Mouse (Mus musculus) liver, embryonic 11.5 days (tissue): Measurements from ENCODE around the gene Pcnx3. TPM values are rescaled to one million over a fixed set of nuclear protein-coding genes. Genes with fewer than 3 reads are reported as not detected.

Experiments used
- ATAC-seq: fragments of 200-750 bp; cut with Nextera tagmentation; replicated peaks from 2 replicates; pipeline ENCODE4 v1.8.0; 2017; ENCODE audit warnings: moderate number of reproducible peaks, mild to moderate bottlenecking, moderate TSS enrichment, moderate library complexity; ENCODE audit not compliant: low FRiP score
- DNase-seq: peaks from one replicate; pipeline ENCODE4 v3.0.0-alpha.2; 2017; ENCODE audit warnings: low spot score
- H3K27ac ChIP-seq: fragments of 300-500 bp; sonication (generic); 2 replicates; pipeline ENCODE4 v1.5.1; 2014; ENCODE audit warnings: mild to moderate bottlenecking, low read depth, low read length, control low read depth
- H3K27me3 ChIP-seq: fragments of 300-500 bp; sonication (generic); replicated peaks from 2 replicates; pipeline ENCODE4 v1.6.1; 2014; ENCODE audit warnings: low read length, mixed read lengths; ENCODE audit not compliant: control insufficient read depth, insufficient read depth
- H3K36me3 ChIP-seq: fragments of 300-500 bp; sonication (generic); 2 replicates; pipeline ENCODE4 v1.6.1; 2014; ENCODE audit warnings: mild to moderate bottlenecking, low read length, moderate library complexity, mixed read lengths; ENCODE audit not compliant: control insufficient read depth, insufficient read depth
- H3K4me1 ChIP-seq: fragments of 300-500 bp; sonication (generic); replicated peaks from 2 replicates; pipeline ENCODE4 v1.6.1; 2014; ENCODE audit warnings: low read length, mixed read lengths; ENCODE audit not compliant: control insufficient read depth, insufficient read depth
- H3K4me2 ChIP-seq: fragments of 300-500 bp; sonication (generic); 2 replicates; pipeline ENCODE4 v1.6.1; 2014; ENCODE audit warnings: mild to moderate bottlenecking, control low read depth, moderate library complexity
- H3K4me3 ChIP-seq: fragments of 300-500 bp; sonication (generic); 2 replicates; pipeline ENCODE4 v1.5.1; 2014; ENCODE audit warnings: low read depth, low read length, control low read depth
- H3K9ac ChIP-seq: fragments of 300-500 bp; sonication (generic); 2 replicates; pipeline ENCODE4 v1.6.1; 2014; ENCODE audit warnings: low read depth, low read length, control low read depth
- H3K9me3 ChIP-seq: fragments of 300-500 bp; sonication (generic); 2 replicates; pipeline ENCODE4 v1.6.1; 2016; ENCODE audit warnings: low read length, inconsistent platforms, mixed read lengths; ENCODE audit not compliant: control insufficient read depth
- WGBS: fragments of 180-500 bp; shearing (Covaris S2); extraction: QIAGEN DNeasy Blood & Tissue Kit; methylation state at CpG from one replicate; pipeline ENCODE4 v1.1.7; 2014; 5-methylcytosine and 5-hydroxymethylcytosine counted together
- polyA plus RNA-seq: library from polyadenylated mRNA; unstranded; fragments of >200 nt; fragmentation: Nextera tagmentation; extraction: Ambion mirVana; gene quantifications from 2 replicates; pipeline ENCODE4 v1.2.1, GENCODE M21; 2014

Gene Pcnx3
- polyA plus RNA-seq, 1 experiment from 2014 or later = 25.0 TPM

DNA sequence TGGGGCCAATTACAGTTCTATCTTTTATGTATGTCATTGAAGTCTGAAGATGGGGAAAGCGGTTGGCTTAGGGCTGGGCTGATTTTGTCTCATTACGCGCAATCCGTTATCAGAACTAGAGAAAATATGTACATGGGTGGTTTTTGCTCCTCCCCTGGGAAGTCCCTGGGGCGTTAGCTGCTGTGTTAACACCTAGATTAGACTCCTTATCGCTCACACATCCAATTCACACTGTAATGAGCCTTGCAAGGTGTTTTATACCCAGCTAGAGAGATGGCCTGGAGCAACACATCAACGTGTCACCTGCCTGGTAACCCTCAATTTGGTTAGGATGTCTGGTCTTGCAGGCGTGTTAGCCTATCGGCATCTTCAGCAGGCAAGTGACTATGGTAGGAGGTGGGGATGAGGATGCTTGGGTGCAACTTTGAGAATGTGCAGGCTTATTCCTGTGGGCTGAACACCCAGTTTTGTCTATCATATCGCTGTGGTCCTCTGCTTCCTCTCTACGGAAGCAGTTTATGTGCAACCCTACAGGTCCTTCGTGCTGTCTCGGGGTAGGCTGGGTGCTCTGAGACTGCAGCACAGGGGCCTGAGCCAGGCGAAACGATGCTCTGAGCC, 38.4 kb upstream of the Pcnx3 start:
- H3K27me3 ChIP-seq = no peaks in the 10 kb centered on the region
- peaks cover 79% of the 10 kb centered on the region for H3K4me1 ChIP-seq
- peak; percentile 45 for ATAC-seq
- peak overlapping the region; percentile 95 for H3K27ac ChIP-seq
- H3K36me3 ChIP-seq = peaks cover 11% of the 10 kb centered on the region
- H3K9ac ChIP-seq = peak overlapping the region; percentile 93
- 45% methylated on average over 15 of the region's 15 CpGs for WGBS
- DNase-seq = no peak
- H3K9me3 ChIP-seq = no peaks in the 10 kb centered on the region
- peak overlapping the region; percentile 94 for H3K4me2 ChIP-seq
- peak overlapping the region; percentile 83 for H3K4me3 ChIP-seq

- WGBS = 5% methylated on average over 49 of the region's 49 CpGs
These were observed 37.2 kb upstream of the Pcnx3 start, which contains the start of gene Ehbp1l1 for GRCm38 (mm10) chr19:5725767-5726515. TSS of gene Ehbp1l1 (minus strand) at chr19:5726317.

GRCm38 (mm10) chr19:5725029-5725707, 36.5 kb upstream of the Pcnx3 start:
- DNase-seq = no peak
- Histone ChIP-seq H3K9ac (peak overlapping the region; percentile 93), H3K9me3 (no peaks in the 10 kb centered on the region), H3K4me2 (peak overlapping the region; percentile 94), H3K27ac (peak overlapping the region; percentile 95), H3K4me3 (peak overlapping the region; percentile 83), H3K4me1 (peaks cover 71% of the 10 kb centered on the region), H3K36me3 (peaks cover 23% of the 10 kb centered on the region), H3K27me3 (no peaks in the 10 kb centered on the region)
- ATAC-seq = no peak
- WGBS = 30% methylated on average over 12 of the region's 12 CpGs

More at GRCm38 (mm10) chr19:5725767-5726515, 37.2 kb upstream of the Pcnx3 start, which contains the start of gene Ehbp1l1:
- Histone ChIP-seq H3K36me3 (peaks cover 19% of the 10 kb centered on the region), H3K27ac (peak within 1 kb of the TSS; percentile 95), H3K4me3 (peak within 1 kb of the TSS; percentile 83), H3K4me2 (peak within 1 kb of the TSS; percentile 94), H3K9ac (peak within 1 kb of the TSS; percentile 93), H3K4me1 (peaks cover 78% of the 10 kb centered on the region), H3K9me3 (no peaks in the 10 kb centered on the region), H3K27me3 (no peaks in the 10 kb centered on the region)
- peak; percentile 82 for DNase-seq
- ATAC-seq = peak; percentile 44

GRCm38 (mm10) chr19:5724549-5724941, 35.8 kb upstream of the Pcnx3 start:
- H3K36me3 ChIP-seq = peaks cover 27% of the 10 kb centered on the region
- ATAC-seq = peak; percentile 58
- H3K4me1 ChIP-seq = peaks cover 66% of the 10 kb centered on the region

DNA sequence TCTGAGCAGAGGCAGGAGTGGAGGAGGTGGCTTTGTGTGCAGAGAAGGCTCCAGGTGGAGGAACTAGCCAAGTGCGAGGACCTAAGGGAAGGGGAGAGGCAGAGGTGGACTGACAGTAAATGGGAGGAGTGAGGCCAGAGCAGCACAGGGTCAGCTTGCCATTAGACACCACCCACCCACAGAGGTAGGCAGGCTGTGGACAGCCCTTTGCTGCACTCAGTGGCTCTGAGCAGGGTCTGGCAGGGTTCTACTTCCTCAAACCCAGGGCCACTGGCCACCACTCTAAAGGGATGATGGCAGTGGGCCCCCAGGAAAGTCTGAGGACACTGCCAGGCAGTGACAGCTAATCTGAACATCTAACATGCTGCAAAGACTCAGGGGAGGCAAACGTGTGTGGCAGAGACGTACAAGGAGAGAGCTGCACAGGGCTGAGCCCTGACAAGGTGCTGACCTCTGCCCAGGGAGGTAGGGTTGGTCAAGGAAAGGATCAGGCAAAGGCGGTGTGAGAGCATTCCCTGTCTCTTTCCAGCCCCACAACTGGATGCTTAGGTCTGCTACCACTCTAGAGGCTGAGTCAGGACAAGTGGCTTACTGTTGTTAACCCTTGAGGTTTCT, 35.3 kb upstream of the Pcnx3 start:
- H3K27me3 ChIP-seq = no peaks in the 10 kb centered on the region
- H3K4me3 ChIP-seq = peak overlapping the region; percentile 83
- 41% methylated on average over 4 of the region's 4 CpGs for WGBS
- no peak for ATAC-seq
- peak overlapping the region; percentile 95 for H3K27ac ChIP-seq
- H3K4me1 ChIP-seq = peaks cover 66% of the 10 kb centered on the region
- H3K9ac ChIP-seq = peak overlapping the region; percentile 93
- H3K36me3 ChIP-seq = peaks cover 32% of the 10 kb centered on the region
- DNase-seq = no peak
- peak overlapping the region; percentile 94 for H3K4me2 ChIP-seq
- H3K9me3 ChIP-seq = no peaks in the 10 kb centered on the region

More at GRCm38 (mm10) chr19:5724549-5724941, 35.8 kb upstream of the Pcnx3 start:
- H3K4me2 ChIP-seq = peak overlapping the region; percentile 94
- no peaks in the 10 kb centered on the region for H3K27me3 ChIP-seq
- peak overlapping the region; percentile 83 for H3K4me3 ChIP-seq
- 32% methylated on average over 7 of the region's 7 CpGs for WGBS
- no peaks in the 10 kb centered on the region for H3K9me3 ChIP-seq
- no peak for DNase-seq
- peak overlapping the region; percentile 93 for H3K9ac ChIP-seq
- peak overlapping the region; percentile 95 for H3K27ac ChIP-seq

DNA sequence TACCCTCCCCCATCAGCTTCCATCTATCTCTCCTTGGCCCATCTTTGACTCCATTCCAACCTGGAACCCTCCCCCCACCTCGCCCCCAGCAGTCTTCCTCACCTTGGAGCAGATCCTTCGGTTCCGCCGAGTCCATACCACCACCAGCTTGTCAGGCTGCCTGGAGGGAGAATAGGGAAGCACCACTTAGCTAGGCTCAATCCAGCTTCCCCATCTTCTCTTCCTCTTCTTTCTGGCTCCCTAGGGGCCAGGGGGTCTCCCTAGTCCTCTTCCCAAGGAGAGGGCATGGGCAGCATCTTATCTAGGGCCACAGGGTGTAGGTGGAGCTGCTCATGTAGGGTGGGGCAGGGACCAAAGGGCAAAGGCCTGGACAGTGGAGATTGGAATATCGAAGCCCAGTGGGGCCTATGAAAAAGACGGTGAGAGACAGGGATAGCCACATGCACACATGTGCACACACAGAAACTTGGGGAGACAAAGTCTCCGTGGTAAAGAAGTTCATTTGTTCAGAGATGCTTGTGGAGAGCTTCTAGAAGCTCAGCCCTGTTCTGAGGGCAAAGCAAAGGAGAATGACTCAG, 34.2 kb upstream of the Pcnx3 start:
- H3K4me2 ChIP-seq = peak overlapping the region; percentile 94
- peak overlapping the region; percentile 93 for H3K9ac ChIP-seq
- WGBS = 57% methylated on average over 7 of the region's 7 CpGs
- peaks cover 56% of the 10 kb centered on the region for H3K4me1 ChIP-seq
- peaks cover 36% of the 10 kb centered on the region for H3K36me3 ChIP-seq
- peak; percentile 57 for ATAC-seq
- no peaks in the 10 kb centered on the region for H3K27me3 ChIP-seq
- peak overlapping the region; percentile 95 for H3K27ac ChIP-seq
- H3K4me3 ChIP-seq = peak overlapping the region; percentile 83
- no peaks in the 10 kb centered on the region for H3K9me3 ChIP-seq
- DNase-seq = no peak

- no peaks in the 10 kb centered on the region for H3K27me3 ChIP-seq
- ATAC-seq (no peak), DNase-seq (no peak)
- no peak overlapping the region for H3K9ac ChIP-seq
- H3K27ac ChIP-seq = no peak overlapping the region
- H3K4me1 ChIP-seq = peaks cover 54% of the 10 kb centered on the region
- peaks cover 43% of the 10 kb centered on the region for H3K36me3 ChIP-seq
- H3K4me2 ChIP-seq = no peak overlapping the region
- no peaks in the 10 kb centered on the region for H3K9me3 ChIP-seq
- 87% methylated on average over 6 of the region's 6 CpGs for WGBS
- no peak overlapping the region for H3K4me3 ChIP-seq
These were observed 32.5 kb upstream of the Pcnx3 start for GRCm38 (mm10) chr19:5721233-5721632.

GRCm38 (mm10) chr19:5716955-5717354, 28.2 kb upstream of the Pcnx3 start:
- peaks cover 48% of the 10 kb centered on the region for H3K36me3 ChIP-seq
- H3K4me3 ChIP-seq = no peak overlapping the region
- no peaks in the 10 kb centered on the region for H3K9me3 ChIP-seq
- no peak overlapping the region for H3K27ac ChIP-seq
- no peaks in the 10 kb centered on the region for H3K27me3 ChIP-seq
- no peak overlapping the region for H3K4me2 ChIP-seq
- ATAC-seq (no peak), DNase-seq (no peak)
- no peak overlapping the region for H3K9ac ChIP-seq
- peaks cover 37% of the 10 kb centered on the region for H3K4me1 ChIP-seq
- 65% methylated on average over 10 of the region's 10 CpGs for WGBS
